Mouse (Mus musculus) small intestine, adult 2 months (tissue): ENCODE data around the gene Fam181b.

Experiments used
- CTCF ChIP-seq: fragments of 200-500 bp; IDR thresholded peaks from 2 replicates; pipeline ENCODE4 v1.5.1; 2012; ENCODE audit warnings: low read depth, mild to moderate bottlenecking, control low read depth, inconsistent platforms, low read length, moderate library complexity, mixed read lengths; ENCODE audit not compliant: insufficient replicate concordance, insufficient read length; ENCODE audit errors: extremely low read depth
- POLR2A ChIP-seq: fragments of 200-500 bp; IDR thresholded peaks from 2 replicates; pipeline ENCODE4 v1.6.1; 2012; ENCODE audit warnings: low read depth, mild to moderate bottlenecking, control low read depth, inconsistent platforms, low read length, moderate library complexity

DNA sequence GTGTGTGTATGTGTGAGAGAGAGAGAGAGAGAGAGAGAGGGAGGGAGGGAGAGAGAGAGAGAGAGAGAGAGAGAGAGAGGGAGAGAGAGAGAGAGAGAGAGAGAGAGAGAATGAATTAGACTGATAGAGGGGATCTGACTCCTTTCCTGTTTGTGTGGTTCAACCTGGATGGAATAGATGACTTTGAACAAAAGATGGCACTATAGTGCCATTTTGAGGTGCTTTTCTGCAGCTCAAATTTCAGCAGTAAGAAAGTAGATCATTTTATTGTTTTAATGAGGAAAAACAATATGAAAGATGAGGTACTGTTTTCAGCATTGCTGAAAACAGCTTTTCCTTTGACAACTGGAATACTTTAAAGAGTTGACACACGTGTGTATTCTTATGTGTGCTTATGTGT is 37.9 kb downstream of the Fam181b start:
- TF ChIP-seq POLR2A (no peak), CTCF (no peak)
